Mouse (Mus musculus) urinary bladder, postnatal 10 days (tissue): ENCODE data around the gene Emd.
"Not testable (repeated sequence)": the region's sequence is repeated elsewhere in the genome, so short reads cannot be mapped to it uniquely, and the experiment has no call there.

ENCODE experiments used
- DNase-seq: peaks from one replicate; pipeline ENCODE4 v3.0.0; 2022; ENCODE audit warnings: low spot score

The Emd gene

GRCm38 (mm10) chrX:74254153-74254887 lies at the start of gene Emd:
TSS of gene Emd (plus strand) at chrX:74254687.
- DNase-seq, result peak; percentile 43

- no peak for DNase-seq
Measured at GRCm38 (mm10) chrX:74218496-74218895, 36.0 kb upstream of the Emd start.

- no peak for DNase-seq
Measured at GRCm38 (mm10) chrX:74219449-74219848, 35.0 kb upstream of the Emd start.

GRCm38 (mm10) chrX:74220099-74220498 lies 34.4 kb upstream of the Emd start:
- DNase-seq, result not testable (repeated sequence)

GRCm38 (mm10) chrX:74230038-74230437 lies 24.4 kb upstream of the Emd start:
- DNase-seq, result no peak

GRCm38 (mm10) chrX:74233196-74233595 lies 21.3 kb upstream of the Emd start:
- DNase-seq, result no peak

- no peak for DNase-seq
Measured at GRCm38 (mm10) chrX:74240332-74240731, 14.2 kb upstream of the Emd start.

GRCm38 (mm10) chrX:74243396-74243795 lies 11.1 kb upstream of the Emd start:
- DNase-seq, result no peak

- DNase-seq, result no peak
Measured at GRCm38 (mm10) chrX:74243807-74244206, 10.7 kb upstream of the Emd start.

- DNase-seq, result no peak
Measured at GRCm38 (mm10) chrX:74244614-74245083, 9.8 kb upstream of the Emd start.

- DNase-seq, result no peak
Measured at GRCm38 (mm10) chrX:74245107-74245506, 9.4 kb upstream of the Emd start.

- peak; percentile 33 for DNase-seq
Measured at GRCm38 (mm10) chrX:74245687-74246086, 8.8 kb upstream of the Emd start.

GRCm38 (mm10) chrX:74246213-74246681 lies 8.2 kb upstream of the Emd start:
- DNase-seq, result peak; percentile 43

GRCm38 (mm10) chrX:74246693-74247092 lies 7.8 kb upstream of the Emd start:
- no peak for DNase-seq

GRCm38 (mm10) chrX:74248651-74249050 lies 5.8 kb upstream of the Emd start:
- no peak for DNase-seq

- DNase-seq, result peak; percentile 31
Measured at GRCm38 (mm10) chrX:74249615-74250014, 4.9 kb upstream of the Emd start, which contains the start of gene Flna. TSS of gene Flna (minus strand) at chrX:74249820.

- no peak for DNase-seq
Measured at GRCm38 (mm10) chrX:74254888-74255565, 540 bp downstream of the Emd start.

GRCm38 (mm10) chrX:74257746-74258145 lies 3.3 kb downstream of the Emd start:
- no peak for DNase-seq

GRCm38 (mm10) chrX:74269736-74270061 lies 15.2 kb downstream of the Emd start:
- no peak for DNase-seq

GRCm38 (mm10) chrX:74270062-74270901 lies 15.8 kb downstream of the Emd start, which contains the start of gene Rpl10:
TSS of gene Rpl10 (plus strand) at chrX:74270812.
- peak; percentile 60 for DNase-seq

- no peak for DNase-seq
Measured at GRCm38 (mm10) chrX:74270902-74271551, 16.5 kb downstream of the Emd start.
